Mouse (Mus musculus): ENCODE data around the gene Mdm2. TPM values are rescaled to one million over a fixed set of nuclear protein-coding genes. Genes with fewer than 3 reads are reported as not detected.
"Not testable (repeated sequence)": the region's sequence is repeated elsewhere in the genome, so short reads cannot be mapped to it uniquely, and the experiment has no call there.

The Mdm2 gene
- polyA plus RNA-seq, 1 experiment: 70.6 TPM

- no peak for DNase-seq (ENCODE audit: low read depth)
- no peak for TF ChIP-seq POLR2A (IDR thresholded peaks at IDR 0.05; ENCODE audit: borderline replicate concordance, extremely low read depth, insufficient read depth, insufficient read length, poor library complexity, severe bottlenecking)
Measured at GRCm38 (mm10) chr10:117706440-117706839, 4.1 kb downstream of the Mdm2 start.

GRCm38 (mm10) chr10:117705806-117706205 lies 4.8 kb downstream of the Mdm2 start:
- TF ChIP-seq CTCF (IDR thresholded peaks at IDR 0.05; ENCODE audit: borderline replicate concordance, extremely low read depth, insufficient read depth, insufficient read length) (no peak), POLR2A (IDR thresholded peaks at IDR 0.05; ENCODE audit: borderline replicate concordance, extremely low read depth, insufficient read depth, insufficient read length, poor library complexity, severe bottlenecking) (no peak)
- DNase-seq (ENCODE audit: low read depth): no peak

- no peak for DNase-seq (ENCODE audit: low read depth)
- TF ChIP-seq CTCF (IDR thresholded peaks at IDR 0.05; ENCODE audit: borderline replicate concordance, extremely low read depth, insufficient read depth, insufficient read length) (no peak), POLR2A (IDR thresholded peaks at IDR 0.05; ENCODE audit: borderline replicate concordance, extremely low read depth, insufficient read depth, insufficient read length, poor library complexity, severe bottlenecking) (no peak)
Measured at GRCm38 (mm10) chr10:117704964-117705335, 5.6 kb downstream of the Mdm2 start.

GRCm38 (mm10) chr10:117704314-117704963 lies 6.1 kb downstream of the Mdm2 start:
- DNase-seq (ENCODE audit: low read depth): not testable (repeated sequence)

- DNase-seq (ENCODE audit: low read depth): no peak
- TF ChIP-seq POLR2A (IDR thresholded peaks at IDR 0.05; ENCODE audit: borderline replicate concordance, extremely low read depth, insufficient read depth, insufficient read length, poor library complexity, severe bottlenecking): no peak
- no peak for TF ChIP-seq CTCF (IDR thresholded peaks at IDR 0.05; ENCODE audit: borderline replicate concordance, extremely low read depth, insufficient read depth, insufficient read length)
Measured at GRCm38 (mm10) chr10:117703506-117703905, 7.1 kb downstream of the Mdm2 start.

GRCm38 (mm10) chr10:117702024-117702833 lies 8.3 kb downstream of the Mdm2 start:
- no peak for TF ChIP-seq CTCF (IDR thresholded peaks at IDR 0.05; ENCODE audit: borderline replicate concordance, extremely low read depth, insufficient read depth, insufficient read length)
- TF ChIP-seq POLR2A (IDR thresholded peaks at IDR 0.05; ENCODE audit: borderline replicate concordance, extremely low read depth, insufficient read depth, insufficient read length, poor library complexity, severe bottlenecking): no peak
- no peak for DNase-seq (ENCODE audit: low read depth)

- TF ChIP-seq CTCF (IDR thresholded peaks at IDR 0.05; ENCODE audit: borderline replicate concordance, extremely low read depth, insufficient read depth, insufficient read length) (no peak), POLR2A (IDR thresholded peaks at IDR 0.05; ENCODE audit: borderline replicate concordance, extremely low read depth, insufficient read depth, insufficient read length, poor library complexity, severe bottlenecking) (no peak)
- no peak for DNase-seq (ENCODE audit: low read depth)
Measured at GRCm38 (mm10) chr10:117701034-117701829, 9.3 kb downstream of the Mdm2 start.

GRCm38 (mm10) chr10:117700450-117700849 lies 10.1 kb downstream of the Mdm2 start:
- DNase-seq (ENCODE audit: low read depth): no peak
- TF ChIP-seq CTCF (IDR thresholded peaks at IDR 0.05; ENCODE audit: borderline replicate concordance, extremely low read depth, insufficient read depth, insufficient read length): no peak
- no peak for TF ChIP-seq POLR2A (IDR thresholded peaks at IDR 0.05; ENCODE audit: borderline replicate concordance, extremely low read depth, insufficient read depth, insufficient read length, poor library complexity, severe bottlenecking)

- TF ChIP-seq CTCF (IDR thresholded peaks at IDR 0.05; ENCODE audit: borderline replicate concordance, extremely low read depth, insufficient read depth, insufficient read length) (no peak), POLR2A (IDR thresholded peaks at IDR 0.05; ENCODE audit: borderline replicate concordance, extremely low read depth, insufficient read depth, insufficient read length, poor library complexity, severe bottlenecking) (no peak)
- DNase-seq (ENCODE audit: low read depth): no peak
Measured at GRCm38 (mm10) chr10:117699914-117700313, 10.6 kb downstream of the Mdm2 start.

GRCm38 (mm10) chr10:117698313-117699138 lies 12.0 kb downstream of the Mdm2 start:
- DNase-seq (ENCODE audit: low read depth): no peak
- TF ChIP-seq CTCF (IDR thresholded peaks at IDR 0.05; ENCODE audit: borderline replicate concordance, extremely low read depth, insufficient read depth, insufficient read length): no peak
- TF ChIP-seq POLR2A (IDR thresholded peaks at IDR 0.05; ENCODE audit: borderline replicate concordance, extremely low read depth, insufficient read depth, insufficient read length, poor library complexity, severe bottlenecking): no peak

GRCm38 (mm10) chr10:117697561-117698115 lies 12.9 kb downstream of the Mdm2 start:
- DNase-seq (ENCODE audit: low read depth): no peak
- TF ChIP-seq POLR2A (IDR thresholded peaks at IDR 0.05; ENCODE audit: borderline replicate concordance, extremely low read depth, insufficient read depth, insufficient read length, poor library complexity, severe bottlenecking): no peak
- no peak for TF ChIP-seq CTCF (IDR thresholded peaks at IDR 0.05; ENCODE audit: borderline replicate concordance, extremely low read depth, insufficient read depth, insufficient read length)
